8 mouse cellular contexts compared by ENCODE assay signal in the genomic region with DNA sequence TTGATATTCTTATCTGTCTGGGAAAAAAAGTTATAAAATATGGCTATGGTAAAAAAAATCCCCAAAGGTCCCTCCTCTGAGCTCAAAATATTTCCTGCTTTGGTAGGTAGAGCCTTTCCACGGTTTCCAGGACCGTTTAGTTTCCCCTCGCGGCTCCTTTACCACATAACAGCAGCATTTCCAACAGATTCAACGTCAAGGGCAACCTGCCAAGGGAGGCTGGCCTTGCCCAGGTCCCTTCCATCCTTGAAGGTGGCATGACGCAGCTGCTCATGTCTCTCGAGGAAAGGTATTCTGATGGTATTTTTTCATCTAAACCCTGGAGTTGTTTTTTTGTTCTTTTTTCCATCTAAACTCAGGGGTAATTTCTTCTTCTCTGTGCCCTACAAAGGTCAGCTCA.
DNase-seq lines count a peak whose midpoint lies in the region; ATAC-seq and TF ChIP-seq lines count a peak whose summit lies in the region.

No protein-coding gene starts in this region.

- H3K27ac ChIP-seq in hindbrain, embryonic 10.5 days: peak overlapping the region; percentile 84
- no peak overlapping the region for H3K27ac ChIP-seq in hindbrain, embryonic 11.5 days (ENCODE audit: low read depth, low read length)
- peak overlapping the region; percentile 91 for H3K27ac ChIP-seq in embryonic facial prominence, embryonic 12.5 days
- H3K27ac ChIP-seq in hindbrain, postnatal 0 days: peak overlapping the region; percentile 67; the same call in 1 of the 2 replicates
- H3K27ac ChIP-seq in liver, embryonic 14.5 days: no peak overlapping the region
- peak overlapping the region; percentile 25; the same call in 1 of the 2 replicates for H3K27ac ChIP-seq in olfactory bulb, adult 2 months (ENCODE audit: insufficient read depth, low read depth, low read length)
- H3K27ac ChIP-seq in left cerebral cortex, adult 2 months: no peak overlapping the region

- no peak for ATAC-seq in hindbrain, embryonic 11.5 days (ENCODE audit: low FRiP score)
- ATAC-seq in embryonic facial prominence, embryonic 12.5 days (ENCODE audit: insufficient number of reproducible peaks, insufficient read depth, low FRiP score, low TSS enrichment): no peak
- no peak for ATAC-seq in hindbrain, postnatal 0 days
- ATAC-seq in liver, embryonic 14.5 days (ENCODE audit: insufficient read depth): no peak

- no peak for DNase-seq in hindbrain, embryonic 10.5 days (ENCODE audit: low spot score)
- no peak for DNase-seq in hindbrain, embryonic 11.5 days (ENCODE audit: low spot score)
- peak; percentile 53 for DNase-seq in hindbrain, postnatal 0 days (ENCODE audit: low spot score)
- no peak for DNase-seq in liver, embryonic 14.5 days (ENCODE audit: low read depth in 3 of 3, low spot score in 3 of 3)
- DNase-seq in layer of hippocampus, adult 9-10 months (ENCODE audit: low spot score): no peak
- no peak for DNase-seq in left cerebral cortex, adult 2 months (ENCODE audit: extremely low spot score in 1 of 2, low spot score in 2 of 2)

- intact Hi-C loops in left cerebral cortex, adult 2 months (cut with DNase I): no loop called here

- H3K36me3 ChIP-seq in hindbrain, embryonic 10.5 days: no peaks in the 10 kb centered on the region
- H3K36me3 ChIP-seq in hindbrain, embryonic 11.5 days (ENCODE audit: control insufficient read depth, insufficient read depth, low read length): no peaks in the 10 kb centered on the region
- no peaks in the 10 kb centered on the region for H3K36me3 ChIP-seq in embryonic facial prominence, embryonic 12.5 days
- H3K36me3 ChIP-seq in hindbrain, postnatal 0 days (ENCODE audit: insufficient read depth, low read length): no peaks in the 10 kb centered on the region
- H3K36me3 ChIP-seq in liver, embryonic 14.5 days (replicated peaks; ENCODE audit: control insufficient read depth, insufficient read depth, low read depth): no peaks in the 10 kb centered on the region

- no peak overlapping the region for H3K9ac ChIP-seq in hindbrain, embryonic 11.5 days (ENCODE audit: low read depth, low read length)
- peak overlapping the region; percentile 42; the same call in 1 of the 2 replicates for H3K9ac ChIP-seq in embryonic facial prominence, embryonic 12.5 days
- H3K9ac ChIP-seq in hindbrain, postnatal 0 days (replicated peaks; ENCODE audit: low read length): peak overlapping the region; percentile 34; the same call in 1 of the 2 replicates
- H3K9ac ChIP-seq in liver, embryonic 14.5 days (replicated peaks): no peak overlapping the region

- TF ChIP-seq CTCF in hindbrain, postnatal 0 days (IDR thresholded peaks at IDR 0.05; ENCODE audit: low read depth): no peak
- no peak for TF ChIP-seq CTCF in liver, embryonic 14.5 days (IDR thresholded peaks at IDR 0.05; ENCODE audit: low read depth)
- no peak for TF ChIP-seq CTCF in olfactory bulb, adult 2 months (IDR thresholded peaks at IDR 0.05; ENCODE audit: insufficient read depth, low read depth, low read length)
- TF ChIP-seq CTCF in left cerebral cortex, adult 2 months (IDR thresholded peaks at IDR 0.05): no peak

- no peak overlapping the region for H3K4me2 ChIP-seq in hindbrain, embryonic 11.5 days (replicated peaks; ENCODE audit: low read depth, low read length)
- H3K4me2 ChIP-seq in embryonic facial prominence, embryonic 12.5 days (replicated peaks): peak overlapping the region; percentile 49
- peak overlapping the region; percentile 68 for H3K4me2 ChIP-seq in hindbrain, postnatal 0 days (ENCODE audit: low read depth, low read length)
- H3K4me2 ChIP-seq in liver, embryonic 14.5 days (ENCODE audit: low read depth): peak overlapping the region; percentile 49

- no peak for TF ChIP-seq EP300 in liver, embryonic 14.5 days (IDR thresholded peaks at IDR 0.05; ENCODE audit: low read depth)

- no peaks in the 10 kb centered on the region for H3K9me3 ChIP-seq in hindbrain, embryonic 10.5 days
- no peaks in the 10 kb centered on the region for H3K9me3 ChIP-seq in hindbrain, embryonic 11.5 days (ENCODE audit: control insufficient read depth, low read length)
- H3K9me3 ChIP-seq in embryonic facial prominence, embryonic 12.5 days: no peaks in the 10 kb centered on the region
- H3K9me3 ChIP-seq in hindbrain, postnatal 0 days (ENCODE audit: low read length): no peaks in the 10 kb centered on the region
- H3K9me3 ChIP-seq in liver, embryonic 14.5 days (ENCODE audit: control insufficient read depth, low read length): no peaks in the 10 kb centered on the region

- 69% methylated on average over 7 of the region's 7 CpGs for WGBS in hindbrain, embryonic 10.5 days
- 68% methylated on average over 7 of the region's 7 CpGs for WGBS in hindbrain, embryonic 11.5 days
- 35% methylated on average over 7 of the region's 7 CpGs for WGBS in embryonic facial prominence, embryonic 12.5 days
- 26% methylated on average over 7 of the region's 7 CpGs for WGBS in hindbrain, postnatal 0 days
- WGBS in liver, embryonic 14.5 days (ENCODE audit: insufficient replicate concordance): 50% methylated on average over 7 of the region's 7 CpGs
- WGBS in olfactory bulb, adult 2 months: 23% methylated on average over 7 of the region's 7 CpGs

- TF ChIP-seq POLR2A in olfactory bulb, adult 2 months (IDR thresholded peaks at IDR 0.05; ENCODE audit: insufficient read depth, low read depth, low read length): no peak

- 0 out of 2 replicates have a peak, but pooled peaks cover 11% of the 10 kb centered on the region for H3K27me3 ChIP-seq in hindbrain, embryonic 10.5 days (ENCODE audit: insufficient read depth, poor library complexity, severe bottlenecking)
- no peaks in the 10 kb centered on the region for H3K27me3 ChIP-seq in hindbrain, embryonic 11.5 days (ENCODE audit: control insufficient read depth, insufficient read depth, low read length)
- H3K27me3 ChIP-seq in embryonic facial prominence, embryonic 12.5 days: no peaks in the 10 kb centered on the region
- H3K27me3 ChIP-seq in hindbrain, postnatal 0 days (ENCODE audit: insufficient read depth, low read length): no peaks in the 10 kb centered on the region
- peaks cover 6% of the 10 kb centered on the region; the same call in 1 of the 2 replicates for H3K27me3 ChIP-seq in liver, embryonic 14.5 days (ENCODE audit: control insufficient read depth, insufficient read depth, low read length)

- H3K4me1 ChIP-seq in hindbrain, embryonic 10.5 days (replicated peaks): peaks cover 17% of the 10 kb centered on the region
- 0 out of 2 replicates have a peak, but pooled peaks cover 4% of the 10 kb centered on the region for H3K4me1 ChIP-seq in hindbrain, embryonic 11.5 days (replicated peaks; ENCODE audit: control insufficient read depth, insufficient read depth, low read length)
- peaks cover 19% of the 10 kb centered on the region for H3K4me1 ChIP-seq in embryonic facial prominence, embryonic 12.5 days
- no peaks in the 10 kb centered on the region for H3K4me1 ChIP-seq in hindbrain, postnatal 0 days (ENCODE audit: insufficient read depth, low read length)
- no peaks in the 10 kb centered on the region; a peak in 1 of 4 replicates for H3K4me1 ChIP-seq in liver, embryonic 14.5 days (replicated peaks; ENCODE audit: control insufficient read depth in 2 of 2, insufficient read depth in 2 of 2, low read length in 1 of 2)
- H3K4me1 ChIP-seq in olfactory bulb, adult 2 months (ENCODE audit: control insufficient read depth, insufficient read depth, low read length): peaks cover 10% of the 10 kb centered on the region

- no peak overlapping the region; the same call in 1 of the 2 replicates for H3K4me3 ChIP-seq in hindbrain, embryonic 10.5 days
- no peak overlapping the region for H3K4me3 ChIP-seq in hindbrain, embryonic 11.5 days (ENCODE audit: low read depth, low read length)
- no peak overlapping the region for H3K4me3 ChIP-seq in embryonic facial prominence, embryonic 12.5 days
- peak overlapping the region; percentile 30 for H3K4me3 ChIP-seq in hindbrain, postnatal 0 days (ENCODE audit: low read length)
- H3K4me3 ChIP-seq in liver, embryonic 14.5 days (ENCODE audit: insufficient read depth in 1 of 2, low read depth in 2 of 2, low read length in 2 of 2): no peak overlapping the region
- H3K4me3 ChIP-seq in olfactory bulb, adult 2 months (ENCODE audit: insufficient read depth, low read depth, low read length): no peak overlapping the region
- no peak overlapping the region for H3K4me3 ChIP-seq in left cerebral cortex, adult 2 months

Comparison
In these comparisons a context has a peak if more than half of its experiments do, and no peak if none do; other contexts are left out.
1. H3K27ac ChIP-seq: peak in hindbrain, embryonic 10.5 days (single experiment), embryonic facial prominence, embryonic 12.5 days (single experiment), hindbrain, postnatal 0 days (single experiment) and olfactory bulb, adult 2 months (single experiment); none in hindbrain, embryonic 11.5 days (single experiment), liver, embryonic 14.5 days (single experiment) and left cerebral cortex, adult 2 months (single experiment).
2. H3K9ac ChIP-seq: peak in embryonic facial prominence, embryonic 12.5 days (single experiment) and hindbrain, postnatal 0 days (single experiment); none in hindbrain, embryonic 11.5 days (single experiment) and liver, embryonic 14.5 days (single experiment).